Mouse (Mus musculus) left cerebral cortex, adult 18-20 months (tissue): ENCODE measurements at regions not wholly inside any gene's neighbourhood (a gene's known extent, or its start where the extent isn't known, plus 50 kb on each side); places are given as distances from the start of the nearest gene placed in this dataset.
"Not testable (repeated sequence)": the region's sequence is repeated elsewhere in the genome, so short reads cannot be mapped to it uniquely, and the experiment has no call there.

ENCODE experiments used
- DNase-seq, 2 experiments: peaks; one replicate each; pipeline ENCODE4 v3.0.0; 2021 to 2022; ENCODE audit warnings: low spot score in 2 of 2, mixed read lengths in 1 of 2

GRCm38 (mm10) chr6:22716864-22717557 lies 158.3 kb upstream of the Ptprz1 start:
- peak in 1 of 2 experiments; percentile 4 for DNase-seq

- no peak for DNase-seq
Measured at GRCm38 (mm10) chr6:22716144-22716856, 159.0 kb upstream of the Ptprz1 start.

- DNase-seq: no peak
Measured at GRCm38 (mm10) chr6:22698187-22698586, 177.1 kb upstream of the Ptprz1 start.

GRCm38 (mm10) chr6:22688678-22689126 lies 186.6 kb upstream of the Ptprz1 start:
- DNase-seq: no peak

- no peak for DNase-seq
Measured at GRCm38 (mm10) chr6:22674586-22674929, 200.7 kb upstream of the Ptprz1 start.

GRCm38 (mm10) chr6:22673919-22674585 lies 201.2 kb upstream of the Ptprz1 start:
- no peak for DNase-seq

GRCm38 (mm10) chr6:22671524-22671923 lies 203.8 kb upstream of the Ptprz1 start:
- DNase-seq: no peak

- DNase-seq: no peak
Measured at GRCm38 (mm10) chr6:22668190-22668975, 206.9 kb upstream of the Ptprz1 start.

- not testable (repeated sequence) for DNase-seq
Measured at GRCm38 (mm10) chr6:22657401-22657800, 217.9 kb upstream of the Ptprz1 start.

GRCm38 (mm10) chr6:22640100-22640499 lies 235.2 kb upstream of the Ptprz1 start:
- DNase-seq: no peak

GRCm38 (mm10) chr6:22635141-22635540 lies 240.2 kb upstream of the Ptprz1 start:
- DNase-seq: no peak

GRCm38 (mm10) chr6:22634740-22635139 lies 240.6 kb upstream of the Ptprz1 start:
- DNase-seq: no peak

- no peak for DNase-seq
Measured at GRCm38 (mm10) chr6:22591592-22591991, 235.5 kb upstream of the Fam3c start.

GRCm38 (mm10) chr6:22584851-22585250 lies 228.8 kb upstream of the Fam3c start:
- no peak for DNase-seq

GRCm38 (mm10) chr6:22572925-22573324 lies 216.9 kb upstream of the Fam3c start:
- no peak for DNase-seq

GRCm38 (mm10) chr6:22567891-22568290 lies 211.8 kb upstream of the Fam3c start:
- DNase-seq: no peak

- DNase-seq: no peak
Measured at GRCm38 (mm10) chr6:22548296-22549245, 192.5 kb upstream of the Fam3c start.

- DNase-seq: no peak
Measured at GRCm38 (mm10) chr6:22541603-22542002, 185.6 kb upstream of the Fam3c start.

GRCm38 (mm10) chr6:22538254-22538653 lies 182.2 kb upstream of the Fam3c start:
- DNase-seq: no peak

GRCm38 (mm10) chr6:22524384-22524783 lies 168.3 kb upstream of the Fam3c start:
- DNase-seq: no peak
